Comparison of ENCODE assay signal across 8 mouse cellular contexts in genomic region chr17:32035609-32036508, GRCm38 (mm10). TPM values are rescaled to one million over a fixed set of nuclear protein-coding genes. Genes with fewer than 3 reads are reported as not detected.
DNase-seq lines count a peak whose midpoint lies in the region; ATAC-seq and TF ChIP-seq lines count a peak whose summit lies in the region.

Gene Rrp1b, plus strand, starts transcription at chr17:32036100.
Gene Hsf2bp, minus strand, starts transcription at chr17:32036349.

- WGBS in heart, embryonic 13.5 days = 5% methylated on average over 51 of the region's 52 CpGs
- WGBS in liver, embryonic 14.5 days (ENCODE audit: insufficient replicate concordance) = 6% methylated on average over 52 of the region's 52 CpGs
- 6% methylated on average over 48 of the region's 52 CpGs for WGBS in neural tube, embryonic 11.5 days
- WGBS in stomach, embryonic 16.5 days = 5% methylated on average over 52 of the region's 52 CpGs

- TF ChIP-seq CTCF in liver, embryonic 14.5 days (IDR thresholded peaks at IDR 0.05; ENCODE audit: low read depth) = no peak

- H3K4me1 ChIP-seq in heart, embryonic 13.5 days = peaks cover 22% of the 10 kb centered on the region
- H3K4me1 ChIP-seq in liver, embryonic 14.5 days (replicated peaks; ENCODE audit: control insufficient read depth in 2 of 2, insufficient read depth in 2 of 2, low read length in 1 of 2) = peaks cover 7 to 15% of the 10 kb centered on the region in 2 experiments; a peak in 3 of 4 replicates
- peaks cover 14% of the 10 kb centered on the region for H3K4me1 ChIP-seq in neural tube, embryonic 11.5 days (ENCODE audit: control insufficient read depth, insufficient read depth, low read length)
- peaks cover 16% of the 10 kb centered on the region for H3K4me1 ChIP-seq in stomach, embryonic 16.5 days (ENCODE audit: control insufficient read depth, insufficient read depth, low read length)

- H3K9ac ChIP-seq in heart, embryonic 13.5 days = peak within 1 kb of the TSS; percentile 91
- peak within 1 kb of the TSS; percentile 57 for H3K9ac ChIP-seq in liver, embryonic 14.5 days (replicated peaks)
- peak within 1 kb of the TSS; percentile 76 for H3K9ac ChIP-seq in neural tube, embryonic 11.5 days (ENCODE audit: low read length)
- H3K9ac ChIP-seq in stomach, embryonic 16.5 days (ENCODE audit: low read length) = peak within 1 kb of the TSS; percentile 87

- H3K4me3 ChIP-seq in heart, embryonic 13.5 days = peak within 1 kb of the TSS; percentile 86
- peak within 1 kb of the TSS; percentile 90 to 95 for H3K4me3 ChIP-seq in liver, embryonic 14.5 days (ENCODE audit: insufficient read depth in 1 of 2, low read depth in 2 of 2, low read length in 2 of 2)
- peak within 1 kb of the TSS; percentile 64 for H3K4me3 ChIP-seq in neural tube, embryonic 11.5 days (ENCODE audit: low read depth, low read length)
- H3K4me3 ChIP-seq in stomach, embryonic 16.5 days (replicated peaks; ENCODE audit: low read length) = peak within 1 kb of the TSS; percentile 84

- peak within 1 kb of the TSS; percentile 94 for H3K4me2 ChIP-seq in heart, embryonic 13.5 days
- peak within 1 kb of the TSS; percentile 83 for H3K4me2 ChIP-seq in liver, embryonic 14.5 days (ENCODE audit: low read depth)
- peak within 1 kb of the TSS; percentile 93 for H3K4me2 ChIP-seq in neural tube, embryonic 11.5 days (ENCODE audit: low read depth)
- peak within 1 kb of the TSS; percentile 96 for H3K4me2 ChIP-seq in stomach, embryonic 16.5 days (ENCODE audit: low read depth, low read length)

- DNase-seq in CD4-positive, CD25-positive, alpha-beta regulatory T cell, adult 2 months (ENCODE audit: low read depth, low spot score) = peak; percentile 90
- DNase-seq in brain, adult 2 months (ENCODE audit: low read depth, low spot score) = peak; percentile 92
- peak; percentile 89 for DNase-seq in kidney, postnatal 10 days
- peak; percentile 50 to 55 (median 51) for DNase-seq in liver, embryonic 14.5 days (ENCODE audit: low read depth in 3 of 3, low spot score in 3 of 3)
- peak; percentile 92 for DNase-seq in neural tube, embryonic 11.5 days (ENCODE audit: low spot score)

- H3K9me3 ChIP-seq in heart, embryonic 13.5 days = no peaks in the 10 kb centered on the region
- H3K9me3 ChIP-seq in liver, embryonic 14.5 days (ENCODE audit: control insufficient read depth, low read length) = no peaks in the 10 kb centered on the region
- H3K9me3 ChIP-seq in neural tube, embryonic 11.5 days (ENCODE audit: control insufficient read depth, low read length) = no peaks in the 10 kb centered on the region
- H3K9me3 ChIP-seq in stomach, embryonic 16.5 days (replicated peaks; ENCODE audit: control insufficient read depth, low read length) = no peaks in the 10 kb centered on the region

- TF ChIP-seq EP300 in liver, embryonic 14.5 days (IDR thresholded peaks at IDR 0.05; ENCODE audit: low read depth) = no peak

- ATAC-seq in erythroblast, adult 5-6 weeks (replicated peaks; ENCODE audit: low FRiP score, poor library complexity, severe bottlenecking) = 0 out of 2 replicates have a peak, but pooled peaks have one; percentile 22
- peak; percentile 48; the same call in 1 of the 2 replicates for ATAC-seq in heart, embryonic 13.5 days (ENCODE audit: extremely low read depth, insufficient number of reproducible peaks, low FRiP score, low TSS enrichment)
- peak; percentile 88 for ATAC-seq in liver, embryonic 14.5 days (ENCODE audit: insufficient read depth)
- peak; percentile 88 for ATAC-seq in neural tube, embryonic 11.5 days (ENCODE audit: insufficient read depth, low FRiP score, low TSS enrichment)
- ATAC-seq in stomach, embryonic 16.5 days (ENCODE audit: insufficient read depth, low FRiP score) = peak; percentile 96

- no peaks in the 10 kb centered on the region for H3K27me3 ChIP-seq in heart, embryonic 13.5 days (replicated peaks)
- no peaks in the 10 kb centered on the region for H3K27me3 ChIP-seq in liver, embryonic 14.5 days (ENCODE audit: control insufficient read depth, insufficient read depth, low read length)
- H3K27me3 ChIP-seq in neural tube, embryonic 11.5 days (ENCODE audit: control insufficient read depth, insufficient read depth, low read length) = no peaks in the 10 kb centered on the region
- no peaks in the 10 kb centered on the region for H3K27me3 ChIP-seq in stomach, embryonic 16.5 days (ENCODE audit: control insufficient read depth, insufficient read depth, low read length)

- peaks cover 5% of the 10 kb centered on the region for H3K36me3 ChIP-seq in heart, embryonic 13.5 days
- no peaks in the 10 kb centered on the region; the same call in 1 of the 2 replicates for H3K36me3 ChIP-seq in liver, embryonic 14.5 days (replicated peaks; ENCODE audit: control insufficient read depth, insufficient read depth, low read depth)
- no peaks in the 10 kb centered on the region for H3K36me3 ChIP-seq in neural tube, embryonic 11.5 days (ENCODE audit: control insufficient read depth, insufficient read depth, low read length)
- H3K36me3 ChIP-seq in stomach, embryonic 16.5 days (ENCODE audit: control insufficient read depth, insufficient read depth, low read length) = no peaks in the 10 kb centered on the region

- peak within 1 kb of the TSS; percentile 72 for H3K27ac ChIP-seq in heart, embryonic 13.5 days (replicated peaks)
- H3K27ac ChIP-seq in liver, embryonic 14.5 days = no peak within 1 kb of the TSS
- H3K27ac ChIP-seq in neural tube, embryonic 11.5 days (ENCODE audit: low read depth, low read length) = peak within 1 kb of the TSS; percentile 63
- peak within 1 kb of the TSS; percentile 87 for H3K27ac ChIP-seq in stomach, embryonic 16.5 days (ENCODE audit: low read length)

RNA-seq across cellular contexts. Expression of gene Rrp1b, which starts in this region (rescaled TPM):
- total RNA-seq in erythroblast, adult 5-6 weeks (2015; ENCODE audit: low replicate concordance) = 6.3 and 13.1 TPM in 2 replicates
- 5.2 and 5.4 TPM in 2 replicates for total RNA-seq in erythroblast, adult 5-6 weeks (2017; ENCODE audit: low replicate concordance)
- 34.8 and 42.1 TPM in 2 replicates for polyA plus RNA-seq in heart, embryonic 13.5 days (2015; fragmentation: Nextera tagmentation; extraction: Ambion mirVana)
- polyA plus RNA-seq in liver, embryonic 14.5 days (2012; rRNA removed) = 5.2 and 9.1 TPM in 2 replicates
- polyA plus RNA-seq in liver, embryonic 14.5 days (2014; fragmentation: Nextera tagmentation; extraction: Ambion mirVana) = 17.7 and 22.1 TPM in 2 replicates
- polyA plus RNA-seq in neural tube, embryonic 11.5 days (2014; fragmentation: Nextera tagmentation; extraction: Ambion mirVana) = 49.1 and 50.9 TPM in 2 replicates
- polyA plus RNA-seq in stomach, embryonic 16.5 days (2015; fragmentation: Nextera tagmentation; extraction: Ambion mirVana) = 40.1 and 42.6 TPM in 2 replicates

RNA-seq across cellular contexts. Expression of gene Hsf2bp, which starts in this region (rescaled TPM):
- total RNA-seq in erythroblast, adult 5-6 weeks (2015; ENCODE audit: low replicate concordance) = not detected in 2 replicates
- total RNA-seq in erythroblast, adult 5-6 weeks (2017; ENCODE audit: low replicate concordance) = not detected in 2 replicates
- polyA plus RNA-seq in heart, embryonic 13.5 days (2015; fragmentation: Nextera tagmentation; extraction: Ambion mirVana) = 0.15 and 0.41 TPM in 2 replicates
- 0.07 and 0.23 TPM in 2 replicates for polyA plus RNA-seq in liver, embryonic 14.5 days (2012; rRNA removed)
- polyA plus RNA-seq in liver, embryonic 14.5 days (2014; fragmentation: Nextera tagmentation; extraction: Ambion mirVana) = 0.10 and 0.28 TPM in 2 replicates
- polyA plus RNA-seq in neural tube, embryonic 11.5 days (2014; fragmentation: Nextera tagmentation; extraction: Ambion mirVana) = 0.49 and 0.69 TPM in 2 replicates
- 0.07 and 0.45 TPM in 2 replicates for polyA plus RNA-seq in stomach, embryonic 16.5 days (2015; fragmentation: Nextera tagmentation; extraction: Ambion mirVana)

Comparison
In these comparisons a context has a peak if more than half of its experiments do, and no peak if none do; other contexts are left out.
1. ATAC-seq: peak in every context shown above with its lines; median percentile 96 in stomach, embryonic 16.5 days; 88 in liver, embryonic 14.5 days; 88 in neural tube, embryonic 11.5 days; 48 in heart, embryonic 13.5 days; 22 in erythroblast, adult 5-6 weeks.